Mouse (Mus musculus): ENCODE measurements around the gene Cd70. TPM values are rescaled to one million over a fixed set of nuclear protein-coding genes. Genes with fewer than 3 reads are reported as not detected.

The Cd70 gene
- polyA plus RNA-seq, 1 experiment: not detected

GRCm38 (mm10) chr17:57118524-57119349 is 30.8 kb downstream of the Cd70 start:
- Histone ChIP-seq H3K27ac (ENCODE audit: control insufficient read depth, insufficient read depth, low read depth, low read length) (no peak overlapping the region), H3K36me3 (ENCODE audit: control insufficient read depth, insufficient read depth, low read length) (no peaks in the 10 kb centered on the region), H3K27me3 (ENCODE audit: control insufficient read depth, insufficient read depth, low read length) (no peaks in the 10 kb centered on the region), H3K4me1 (ENCODE audit: control insufficient read depth, insufficient read depth, low read length) (peaks cover 5% of the 10 kb centered on the region; the same call in 1 of the 2 replicates), H3K4me3 (ENCODE audit: control insufficient read depth, low read depth, low read length) (no peak overlapping the region)
- TF ChIP-seq CTCF (IDR thresholded peaks at IDR 0.05; ENCODE audit: control insufficient read depth, insufficient read depth, insufficient replicate concordance, low read depth, low read length) (no peak), POLR2A (IDR thresholded peaks at IDR 0.05; ENCODE audit: control insufficient read depth, low read depth, low read length) (no peak)

GRCm38 (mm10) chr17:57116801-57117200 is 32.8 kb downstream of the Cd70 start:
- Histone ChIP-seq H3K36me3 (ENCODE audit: control insufficient read depth, insufficient read depth, low read length) (no peaks in the 10 kb centered on the region), H3K4me3 (ENCODE audit: control insufficient read depth, low read depth, low read length) (no peak overlapping the region), H3K27me3 (ENCODE audit: control insufficient read depth, insufficient read depth, low read length) (no peaks in the 10 kb centered on the region), H3K4me1 (ENCODE audit: control insufficient read depth, insufficient read depth, low read length) (peaks cover 5% of the 10 kb centered on the region; the same call in 1 of the 2 replicates), H3K27ac (ENCODE audit: control insufficient read depth, insufficient read depth, low read depth, low read length) (no peak overlapping the region)
- no peak for TF ChIP-seq CTCF (IDR thresholded peaks at IDR 0.05; ENCODE audit: control insufficient read depth, insufficient read depth, insufficient replicate concordance, low read depth, low read length)
- no peak for TF ChIP-seq POLR2A (IDR thresholded peaks at IDR 0.05; ENCODE audit: control insufficient read depth, low read depth, low read length)

GRCm38 (mm10) chr17:57112768-57113474 is 36.7 kb downstream of the Cd70 start:
- Histone ChIP-seq H3K27ac (ENCODE audit: control insufficient read depth, insufficient read depth, low read depth, low read length) (no peak overlapping the region), H3K36me3 (ENCODE audit: control insufficient read depth, insufficient read depth, low read length) (no peaks in the 10 kb centered on the region), H3K4me3 (ENCODE audit: control insufficient read depth, low read depth, low read length) (no peak overlapping the region), H3K27me3 (ENCODE audit: control insufficient read depth, insufficient read depth, low read length) (no peaks in the 10 kb centered on the region), H3K4me1 (ENCODE audit: control insufficient read depth, insufficient read depth, low read length) (no peaks in the 10 kb centered on the region)
- TF ChIP-seq POLR2A (IDR thresholded peaks at IDR 0.05; ENCODE audit: control insufficient read depth, low read depth, low read length): no peak
- TF ChIP-seq CTCF (IDR thresholded peaks at IDR 0.05; ENCODE audit: control insufficient read depth, insufficient read depth, insufficient replicate concordance, low read depth, low read length): no peak

- Histone ChIP-seq H3K27me3 (ENCODE audit: control insufficient read depth, insufficient read depth, low read length) (no peaks in the 10 kb centered on the region), H3K4me3 (ENCODE audit: control insufficient read depth, low read depth, low read length) (no peak overlapping the region), H3K27ac (ENCODE audit: control insufficient read depth, insufficient read depth, low read depth, low read length) (no peak overlapping the region), H3K4me1 (ENCODE audit: control insufficient read depth, insufficient read depth, low read length) (peaks cover 6% of the 10 kb centered on the region; the same call in 1 of the 2 replicates), H3K36me3 (ENCODE audit: control insufficient read depth, insufficient read depth, low read length) (no peaks in the 10 kb centered on the region)
- no peak for TF ChIP-seq CTCF (IDR thresholded peaks at IDR 0.05; ENCODE audit: control insufficient read depth, insufficient read depth, insufficient replicate concordance, low read depth, low read length)
- no peak for TF ChIP-seq POLR2A (IDR thresholded peaks at IDR 0.05; ENCODE audit: control insufficient read depth, low read depth, low read length)
Measured at GRCm38 (mm10) chr17:57110005-57110404, 39.6 kb downstream of the Cd70 start.

GRCm38 (mm10) chr17:57108666-57109171 is 40.9 kb downstream of the Cd70 start:
- TF ChIP-seq CTCF (IDR thresholded peaks at IDR 0.05; ENCODE audit: control insufficient read depth, insufficient read depth, insufficient replicate concordance, low read depth, low read length): no peak
- no peak for TF ChIP-seq POLR2A (IDR thresholded peaks at IDR 0.05; ENCODE audit: control insufficient read depth, low read depth, low read length)
- Histone ChIP-seq H3K36me3 (ENCODE audit: control insufficient read depth, insufficient read depth, low read length) (no peaks in the 10 kb centered on the region), H3K27me3 (ENCODE audit: control insufficient read depth, insufficient read depth, low read length) (no peaks in the 10 kb centered on the region), H3K4me1 (ENCODE audit: control insufficient read depth, insufficient read depth, low read length) (peaks cover 6% of the 10 kb centered on the region; the same call in 1 of the 2 replicates), H3K27ac (ENCODE audit: control insufficient read depth, insufficient read depth, low read depth, low read length) (no peak overlapping the region), H3K4me3 (ENCODE audit: control insufficient read depth, low read depth, low read length) (no peak overlapping the region)

- Histone ChIP-seq H3K4me3 (ENCODE audit: control insufficient read depth, low read depth, low read length) (no peak overlapping the region), H3K4me1 (ENCODE audit: control insufficient read depth, insufficient read depth, low read length) (peaks cover 6% of the 10 kb centered on the region; the same call in 1 of the 2 replicates), H3K36me3 (ENCODE audit: control insufficient read depth, insufficient read depth, low read length) (no peaks in the 10 kb centered on the region), H3K27me3 (ENCODE audit: control insufficient read depth, insufficient read depth, low read length) (no peaks in the 10 kb centered on the region), H3K27ac (ENCODE audit: control insufficient read depth, insufficient read depth, low read depth, low read length) (no peak overlapping the region)
- TF ChIP-seq POLR2A (IDR thresholded peaks at IDR 0.05; ENCODE audit: control insufficient read depth, low read depth, low read length): no peak
- no peak for TF ChIP-seq CTCF (IDR thresholded peaks at IDR 0.05; ENCODE audit: control insufficient read depth, insufficient read depth, insufficient replicate concordance, low read depth, low read length)
Measured at GRCm38 (mm10) chr17:57108040-57108665, 41.4 kb downstream of the Cd70 start.
